Mouse (Mus musculus): ENCODE measurements around the gene Tmem131. TPM values are rescaled to one million over a fixed set of nuclear protein-coding genes. Genes with fewer than 3 reads are reported as not detected.

Gene Tmem131
- 12.2 TPM for polyA plus RNA-seq (2012; fragmentation: generic; extraction: Trizol)

DNA sequence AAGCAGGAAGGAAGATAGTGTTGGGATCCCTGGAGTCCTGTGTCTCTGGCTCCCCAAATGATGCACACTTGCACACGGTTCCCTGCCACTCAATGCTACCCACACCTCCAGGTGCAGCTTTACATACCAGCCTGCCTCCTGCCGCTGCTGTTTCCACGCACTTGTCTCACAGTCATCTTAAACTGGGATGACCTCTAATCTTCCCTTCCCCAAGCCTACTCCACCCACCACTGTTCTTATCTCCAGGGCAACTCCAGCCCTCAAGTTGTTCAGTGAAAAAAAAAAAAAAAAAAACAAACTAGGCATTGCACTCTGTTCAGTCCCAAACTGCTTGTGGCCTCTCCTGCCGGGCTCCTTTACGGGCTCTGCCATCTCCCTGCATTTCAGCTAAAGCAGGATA lies at the start of gene Tmem131:
Gene Tmem131, minus strand, starts transcription at position 14 of the 400 bp plus-strand sequence.
- TF ChIP-seq E2F4 (IDR thresholded peaks at IDR 0.05; ENCODE audit: insufficient read depth), result no peak
- TF ChIP-seq MYOD1 (IDR thresholded peaks at IDR 0.05; ENCODE audit: control insufficient read depth in 1 of 3, insufficient read length in 2 of 3, low read depth in 2 of 3), result no peak
- TF ChIP-seq MYOG (IDR thresholded peaks at IDR 0.05; ENCODE audit: control insufficient read depth in 1 of 3, insufficient read depth in 1 of 3, insufficient read length in 2 of 3, low read depth in 2 of 3), result no peak
- TF ChIP-seq CEBPB (IDR thresholded peaks at IDR 0.05; ENCODE audit: insufficient read depth, poor library complexity, severe bottlenecking), result no peak
- TF ChIP-seq TCF12 (IDR thresholded peaks at IDR 0.05; ENCODE audit: insufficient read depth, poor library complexity, severe bottlenecking), result no peak
- no peak for TF ChIP-seq TCF3 (IDR thresholded peaks at IDR 0.05; ENCODE audit: insufficient read length, low read depth)
- no peak for TF ChIP-seq MAX (IDR thresholded peaks at IDR 0.05; ENCODE audit: low read depth)
- no peak for TF ChIP-seq POLR2AphosphoS2 (IDR thresholded peaks at IDR 0.05; ENCODE audit: insufficient read length, low read depth)
- TF ChIP-seq SRF (IDR thresholded peaks at IDR 0.05; ENCODE audit: control insufficient read depth, insufficient read length, low read depth), result no peak
- no peak for TF ChIP-seq POLR2A (IDR thresholded peaks at IDR 0.05; ENCODE audit: insufficient read length, low read depth)
- no peak for TF ChIP-seq REST (IDR thresholded peaks at IDR 0.05; ENCODE audit: insufficient read depth, insufficient read length)
- TF ChIP-seq USF1 (IDR thresholded peaks at IDR 0.05; ENCODE audit: low read depth), result no peak
- Histone ChIP-seq H3K4me3 (no peak within 1 kb of the TSS), H3K79me2 (ENCODE audit: control insufficient read depth, insufficient read depth) (peaks cover 2% of the 10 kb centered on the region), H3ac (ENCODE audit: control insufficient read depth, insufficient read length) (no peak within 1 kb of the TSS), H3K27me3 (ENCODE audit: control insufficient read depth, insufficient read depth, insufficient read length) (peaks cover 6% of the 10 kb centered on the region), H3K36me3 (ENCODE audit: control insufficient read depth, insufficient read depth) (no peaks in the 10 kb centered on the region), H3K4me2 (ENCODE audit: low read depth) (no peak within 1 kb of the TSS)

- no peaks in the 10 kb centered on the region for H3K79me2 ChIP-seq (ENCODE audit: control insufficient read depth, insufficient read depth)
- TF ChIP-seq TCF12 (IDR thresholded peaks at IDR 0.05; ENCODE audit: insufficient read depth, poor library complexity, severe bottlenecking) (no peak), USF1 (IDR thresholded peaks at IDR 0.05; ENCODE audit: low read depth) (no peak), MYOG (IDR thresholded peaks at IDR 0.05; ENCODE audit: control insufficient read depth in 1 of 3, insufficient read depth in 1 of 3, insufficient read length in 2 of 3, low read depth in 2 of 3) (no peak), CEBPB (IDR thresholded peaks at IDR 0.05; ENCODE audit: insufficient read depth, poor library complexity, severe bottlenecking) (no peak), TCF3 (IDR thresholded peaks at IDR 0.05; ENCODE audit: insufficient read length, low read depth) (no peak), POLR2AphosphoS2 (IDR thresholded peaks at IDR 0.05; ENCODE audit: insufficient read length, low read depth) (no peak), SRF (IDR thresholded peaks at IDR 0.05; ENCODE audit: control insufficient read depth, insufficient read length, low read depth) (no peak), E2F4 (IDR thresholded peaks at IDR 0.05; ENCODE audit: insufficient read depth) (no peak)
- H3ac ChIP-seq (ENCODE audit: control insufficient read depth, insufficient read length), result no peak overlapping the region
- no peak overlapping the region for H3K4me3 ChIP-seq
- H3K4me2 ChIP-seq (ENCODE audit: low read depth), result no peak overlapping the region
- peaks cover 14% of the 10 kb centered on the region for H3K27me3 ChIP-seq (ENCODE audit: control insufficient read depth, insufficient read depth, insufficient read length)
- H3K36me3 ChIP-seq (ENCODE audit: control insufficient read depth, insufficient read depth), result no peaks in the 10 kb centered on the region
Measured at GRCm38 (mm10) chr1:36988561-36988960, 45.1 kb upstream of the Tmem131 start.

- Histone ChIP-seq H3ac (ENCODE audit: control insufficient read depth, insufficient read length) (no peak overlapping the region), H3K4me3 (no peak overlapping the region), H3K4me2 (ENCODE audit: low read depth) (no peak overlapping the region), H3K79me2 (ENCODE audit: control insufficient read depth, insufficient read depth) (no peaks in the 10 kb centered on the region), H3K36me3 (ENCODE audit: control insufficient read depth, insufficient read depth) (no peaks in the 10 kb centered on the region), H3K27me3 (ENCODE audit: control insufficient read depth, insufficient read depth, insufficient read length) (peaks cover 14% of the 10 kb centered on the region)
- TF ChIP-seq E2F4 (IDR thresholded peaks at IDR 0.05; ENCODE audit: insufficient read depth), result no peak
- no peak for TF ChIP-seq USF1 (IDR thresholded peaks at IDR 0.05; ENCODE audit: low read depth)
- no peak for TF ChIP-seq TCF12 (IDR thresholded peaks at IDR 0.05; ENCODE audit: insufficient read depth, poor library complexity, severe bottlenecking)
- TF ChIP-seq POLR2A (IDR thresholded peaks at IDR 0.05; ENCODE audit: insufficient read length, low read depth), result no peak
- TF ChIP-seq TCF3 (IDR thresholded peaks at IDR 0.05; ENCODE audit: insufficient read length, low read depth), result no peak
- TF ChIP-seq REST (IDR thresholded peaks at IDR 0.05; ENCODE audit: insufficient read depth, insufficient read length), result no peak
- no peak for TF ChIP-seq MYOD1 (IDR thresholded peaks at IDR 0.05; ENCODE audit: control insufficient read depth in 1 of 3, insufficient read length in 2 of 3, low read depth in 2 of 3)
- no peak for TF ChIP-seq SRF (IDR thresholded peaks at IDR 0.05; ENCODE audit: control insufficient read depth, insufficient read length, low read depth)
- no peak for TF ChIP-seq MAX (IDR thresholded peaks at IDR 0.05; ENCODE audit: low read depth)
- no peak for TF ChIP-seq POLR2AphosphoS2 (IDR thresholded peaks at IDR 0.05; ENCODE audit: insufficient read length, low read depth)
- no peak for TF ChIP-seq MYOG (IDR thresholded peaks at IDR 0.05; ENCODE audit: control insufficient read depth in 1 of 3, insufficient read depth in 1 of 3, insufficient read length in 2 of 3, low read depth in 2 of 3)
- no peak for TF ChIP-seq CEBPB (IDR thresholded peaks at IDR 0.05; ENCODE audit: insufficient read depth, poor library complexity, severe bottlenecking)
Measured at GRCm38 (mm10) chr1:36988161-36988560, 44.7 kb upstream of the Tmem131 start.

GRCm38 (mm10) chr1:36987172-36988148 lies 44.0 kb upstream of the Tmem131 start:
- TF ChIP-seq TCF3 (IDR thresholded peaks at IDR 0.05; ENCODE audit: insufficient read length, low read depth) (no peak), USF1 (IDR thresholded peaks at IDR 0.05; ENCODE audit: low read depth) (no peak), POLR2AphosphoS2 (IDR thresholded peaks at IDR 0.05; ENCODE audit: insufficient read length, low read depth) (no peak), TCF12 (IDR thresholded peaks at IDR 0.05; ENCODE audit: insufficient read depth, poor library complexity, severe bottlenecking) (no peak), MYOG (IDR thresholded peaks at IDR 0.05; ENCODE audit: control insufficient read depth in 1 of 3, insufficient read depth in 1 of 3, insufficient read length in 2 of 3, low read depth in 2 of 3) (no peak), E2F4 (IDR thresholded peaks at IDR 0.05; ENCODE audit: insufficient read depth) (no peak), POLR2A (IDR thresholded peaks at IDR 0.05; ENCODE audit: insufficient read length, low read depth) (no peak), CEBPB (IDR thresholded peaks at IDR 0.05; ENCODE audit: insufficient read depth, poor library complexity, severe bottlenecking) (no peak), MYOD1 (IDR thresholded peaks at IDR 0.05; ENCODE audit: control insufficient read depth in 1 of 3, insufficient read length in 2 of 3, low read depth in 2 of 3) (no peak), SRF (IDR thresholded peaks at IDR 0.05; ENCODE audit: control insufficient read depth, insufficient read length, low read depth) (no peak), REST (IDR thresholded peaks at IDR 0.05; ENCODE audit: insufficient read depth, insufficient read length) (no peak), MAX (IDR thresholded peaks at IDR 0.05; ENCODE audit: low read depth) (no peak)

More at GRCm38 (mm10) chr1:36987172-36988148, 44.0 kb upstream of the Tmem131 start:
- Histone ChIP-seq H3K4me3 (no peak overlapping the region), H3K36me3 (ENCODE audit: control insufficient read depth, insufficient read depth) (no peaks in the 10 kb centered on the region), H3ac (ENCODE audit: control insufficient read depth, insufficient read length) (no peak overlapping the region), H3K27me3 (ENCODE audit: control insufficient read depth, insufficient read depth, insufficient read length) (peaks cover 14% of the 10 kb centered on the region), H3K4me2 (ENCODE audit: low read depth) (no peak overlapping the region), H3K79me2 (ENCODE audit: control insufficient read depth, insufficient read depth) (no peaks in the 10 kb centered on the region)

Data from myocyte (in vitro differentiated cells).